Mouse (Mus musculus): ENCODE data around the gene Gcn1l1. TPM values are rescaled to one million over a fixed set of nuclear protein-coding genes. Genes with fewer than 3 reads are reported as not detected.
"Not testable (repeated sequence)": the region's sequence is repeated elsewhere in the genome, so short reads cannot be mapped to it uniquely, and the experiment has no call there.

Gcn1l1 gene
- polyA plus RNA-seq, 1 experiment from 2014 or later: 43.1 TPM

DNA sequence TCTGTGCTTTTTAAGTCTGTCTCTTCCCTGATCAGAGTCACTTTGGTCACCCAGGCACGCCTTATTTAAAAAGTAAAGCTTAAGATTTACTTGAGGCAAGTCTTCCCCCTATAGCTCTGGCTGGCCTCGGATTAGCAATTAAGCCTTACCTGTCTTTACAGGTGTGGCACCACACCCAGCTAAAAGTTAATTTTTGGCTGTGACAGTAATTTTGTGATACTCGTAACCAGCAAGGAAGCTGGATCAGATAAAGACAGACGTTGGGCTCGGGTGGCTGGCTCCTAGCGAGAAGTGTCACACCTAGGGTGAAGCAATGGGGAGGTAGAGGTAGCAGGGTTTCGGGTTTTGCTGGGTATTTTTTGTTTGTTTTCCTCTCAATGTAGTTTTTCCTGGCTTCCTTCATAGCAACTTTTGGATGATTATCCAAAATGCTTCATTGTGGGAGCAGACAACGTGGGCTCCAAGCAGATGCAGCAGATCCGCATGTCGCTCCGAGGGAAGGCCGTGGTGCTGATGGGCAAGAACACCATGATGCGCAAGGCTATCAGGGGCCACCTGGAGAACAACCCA lies 4.6 kb upstream of the Gcn1l1 start:
- no peak overlapping the region for H3K27ac ChIP-seq (ENCODE audit: poor library complexity, severe bottlenecking)
- 34% methylated on average over 13 of the region's 13 CpGs for WGBS

GRCm38 (mm10) chr5:115563771-115564585 lies 1.1 kb upstream of the Gcn1l1 start:
- Histone ChIP-seq H3K9ac (no peak overlapping the region), H3K4me3 (no peak overlapping the region), H3K4me2 (peak overlapping the region; percentile 77), H3K27me3 (replicated peaks) (no peaks in the 10 kb centered on the region), H3K36me3 (peaks cover 43% of the 10 kb centered on the region), H3K9me3 (replicated peaks) (no peaks in the 10 kb centered on the region), H3K4me1 (replicated peaks) (peaks cover 60% of the 10 kb centered on the region), H3K27ac (ENCODE audit: poor library complexity, severe bottlenecking) (no peak overlapping the region)
- WGBS: 41% methylated on average over 5 of the region's 5 CpGs
- ATAC-seq (ENCODE audit: insufficient number of reproducible peaks, low FRiP score): no peak

More for the DNA sequence above, 4.6 kb upstream of the Gcn1l1 start:
- Histone ChIP-seq H3K9me3 (replicated peaks) (no peaks in the 10 kb centered on the region), H3K36me3 (peaks cover 39% of the 10 kb centered on the region), H3K4me2 (peak overlapping the region; percentile 88), H3K27me3 (replicated peaks) (no peaks in the 10 kb centered on the region), H3K4me3 (peak overlapping the region; percentile 91), H3K4me1 (replicated peaks) (peaks cover 38% of the 10 kb centered on the region), H3K9ac (peak overlapping the region; percentile 99)
- ATAC-seq (ENCODE audit: insufficient number of reproducible peaks, low FRiP score): no peak

DNA sequence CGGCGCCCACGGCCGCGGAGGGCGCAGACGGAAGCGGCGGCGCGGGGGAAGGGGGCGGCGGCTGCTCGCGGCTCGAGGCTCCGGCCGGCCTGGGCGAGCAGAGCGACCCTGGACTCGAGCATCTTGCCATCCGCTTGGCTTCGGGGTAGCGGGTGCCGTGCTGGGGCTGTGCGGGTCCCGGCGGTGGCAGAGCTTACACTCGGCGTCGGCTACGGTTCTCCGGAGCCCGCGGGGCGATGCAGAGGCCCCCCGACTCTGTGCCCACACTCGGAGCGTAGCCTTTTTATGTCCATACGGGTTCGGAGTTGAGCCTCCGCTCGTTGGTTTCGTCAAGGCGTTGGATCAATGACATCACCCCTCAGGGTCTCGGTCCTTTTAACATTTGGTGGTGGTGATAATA lies 349 bp downstream of the Gcn1l1 start:
- Histone ChIP-seq H3K9me3 (replicated peaks) (no peaks in the 10 kb centered on the region), H3K4me1 (replicated peaks) (peaks cover 67% of the 10 kb centered on the region), H3K27me3 (replicated peaks) (no peaks in the 10 kb centered on the region), H3K4me2 (peak overlapping the region; percentile 77), H3K9ac (peak overlapping the region; percentile 97), H3K27ac (ENCODE audit: poor library complexity, severe bottlenecking) (peak overlapping the region; percentile 61), H3K4me3 (peak overlapping the region; percentile 87), H3K36me3 (peaks cover 42% of the 10 kb centered on the region)
- WGBS: 0% methylated on average over 37 of the region's 46 CpGs
- ATAC-seq (ENCODE audit: insufficient number of reproducible peaks, low FRiP score): peak; percentile 28; the same call in 1 of the 2 replicates

DNA sequence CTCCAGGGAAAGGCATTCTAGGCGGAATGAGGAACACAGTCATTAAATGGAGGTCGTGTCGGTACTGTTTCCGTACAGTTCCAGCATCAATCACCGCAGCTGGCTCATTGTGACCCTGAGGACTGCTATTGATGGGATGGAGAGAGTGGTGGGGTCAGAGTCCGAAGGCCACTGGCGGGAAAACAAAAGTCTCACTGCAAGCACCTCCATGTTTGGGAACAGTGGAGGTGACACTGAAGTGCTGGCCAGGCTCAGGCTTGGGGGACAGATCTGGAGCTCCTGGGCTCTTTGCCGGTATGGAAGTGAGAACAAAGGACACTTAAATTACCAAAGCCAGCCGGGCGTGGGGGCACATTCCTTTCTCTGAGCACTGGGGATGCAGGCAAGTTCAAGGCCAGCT lies 3.6 kb downstream of the Gcn1l1 start:
- Histone ChIP-seq H3K4me3 (no peak overlapping the region), H3K4me1 (replicated peaks) (peaks cover 65% of the 10 kb centered on the region), H3K9me3 (replicated peaks) (no peaks in the 10 kb centered on the region), H3K9ac (peak overlapping the region; percentile 26; the same call in 1 of the 2 replicates), H3K27ac (ENCODE audit: poor library complexity, severe bottlenecking) (peak overlapping the region; percentile 34; the same call in 1 of the 2 replicates), H3K36me3 (peaks cover 32% of the 10 kb centered on the region), H3K4me2 (no peak overlapping the region), H3K27me3 (replicated peaks) (no peaks in the 10 kb centered on the region)
- WGBS: 57% methylated on average over 10 of the region's 10 CpGs
- ATAC-seq (ENCODE audit: insufficient number of reproducible peaks, low FRiP score): no peak

GRCm38 (mm10) chr5:115569308-115569707 lies 4.3 kb downstream of the Gcn1l1 start:
- ATAC-seq (ENCODE audit: insufficient number of reproducible peaks, low FRiP score): no peak
- Histone ChIP-seq H3K36me3 (peaks cover 33% of the 10 kb centered on the region), H3K4me1 (replicated peaks) (peaks cover 65% of the 10 kb centered on the region), H3K9me3 (replicated peaks) (no peaks in the 10 kb centered on the region), H3K4me2 (no peak overlapping the region), H3K27me3 (replicated peaks) (no peaks in the 10 kb centered on the region), H3K9ac (no peak overlapping the region), H3K27ac (ENCODE audit: poor library complexity, severe bottlenecking) (peak overlapping the region; percentile 34; the same call in 1 of the 2 replicates), H3K4me3 (no peak overlapping the region)
- 56% methylated on average over 11 of the region's 11 CpGs for WGBS

DNA sequence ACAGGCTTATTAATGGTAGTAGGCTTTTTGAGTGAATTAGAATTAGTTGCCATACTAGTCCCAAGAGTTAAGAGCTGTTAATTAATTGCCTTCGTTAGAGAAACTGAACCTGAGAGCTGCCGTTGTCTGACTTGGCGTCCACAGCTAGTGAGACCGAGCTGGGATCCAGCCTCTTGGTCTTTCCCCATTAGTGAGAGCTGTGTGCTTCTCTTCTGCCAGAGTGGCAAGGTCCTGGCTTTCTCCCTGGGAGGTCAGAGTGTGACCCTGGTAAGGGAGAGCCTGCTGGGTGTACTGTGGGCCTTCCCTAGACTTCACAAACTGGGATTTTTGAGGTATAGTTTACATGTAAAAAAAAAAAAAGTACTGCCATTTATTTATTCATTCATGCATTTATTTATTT lies 4.7 kb downstream of the Gcn1l1 start:
- ATAC-seq (ENCODE audit: insufficient number of reproducible peaks, low FRiP score): no peak
- Histone ChIP-seq H3K4me2 (no peak overlapping the region), H3K4me3 (no peak overlapping the region), H3K36me3 (peaks cover 37% of the 10 kb centered on the region), H3K27ac (ENCODE audit: poor library complexity, severe bottlenecking) (no peak overlapping the region), H3K9me3 (replicated peaks) (no peaks in the 10 kb centered on the region), H3K4me1 (replicated peaks) (peaks cover 62% of the 10 kb centered on the region), H3K27me3 (replicated peaks) (no peaks in the 10 kb centered on the region), H3K9ac (no peak overlapping the region)
- 86% methylated on average over 4 of the region's 4 CpGs for WGBS

GRCm38 (mm10) chr5:115571086-115571485 lies 6.0 kb downstream of the Gcn1l1 start:
- 85% methylated on average over 7 of the region's 7 CpGs for WGBS
- no peak for ATAC-seq (ENCODE audit: insufficient number of reproducible peaks, low FRiP score)
- H3K4me3 ChIP-seq: no peak overlapping the region
- H3K4me1 ChIP-seq (replicated peaks): peaks cover 59% of the 10 kb centered on the region
- no peak overlapping the region for H3K4me2 ChIP-seq
- no peaks in the 10 kb centered on the region for H3K27me3 ChIP-seq (replicated peaks)
- H3K9me3 ChIP-seq (replicated peaks): no peaks in the 10 kb centered on the region
- H3K36me3 ChIP-seq: peaks cover 51% of the 10 kb centered on the region
- H3K27ac ChIP-seq (ENCODE audit: poor library complexity, severe bottlenecking): 0 out of 2 replicates have a peak overlapping the region, but pooled peaks have one; percentile 32
- H3K9ac ChIP-seq: no peak overlapping the region

GRCm38 (mm10) chr5:115572679-115573535 lies 7.9 kb downstream of the Gcn1l1 start:
- peaks cover 63% of the 10 kb centered on the region for H3K36me3 ChIP-seq
- no peak overlapping the region; the same call in 1 of the 2 replicates for H3K4me2 ChIP-seq
- ATAC-seq (ENCODE audit: insufficient number of reproducible peaks, low FRiP score): peak; percentile 78
- no peaks in the 10 kb centered on the region for H3K27me3 ChIP-seq (replicated peaks)
- H3K9ac ChIP-seq: 0 out of 2 replicates have a peak overlapping the region, but pooled peaks have one; percentile 38
- H3K27ac ChIP-seq (ENCODE audit: poor library complexity, severe bottlenecking): peak overlapping the region; percentile 89
- WGBS: 45% methylated on average over 17 of the region's 17 CpGs
- H3K4me3 ChIP-seq: no peak overlapping the region
- peaks cover 47% of the 10 kb centered on the region for H3K4me1 ChIP-seq (replicated peaks)
- H3K9me3 ChIP-seq (replicated peaks): no peaks in the 10 kb centered on the region

DNA sequence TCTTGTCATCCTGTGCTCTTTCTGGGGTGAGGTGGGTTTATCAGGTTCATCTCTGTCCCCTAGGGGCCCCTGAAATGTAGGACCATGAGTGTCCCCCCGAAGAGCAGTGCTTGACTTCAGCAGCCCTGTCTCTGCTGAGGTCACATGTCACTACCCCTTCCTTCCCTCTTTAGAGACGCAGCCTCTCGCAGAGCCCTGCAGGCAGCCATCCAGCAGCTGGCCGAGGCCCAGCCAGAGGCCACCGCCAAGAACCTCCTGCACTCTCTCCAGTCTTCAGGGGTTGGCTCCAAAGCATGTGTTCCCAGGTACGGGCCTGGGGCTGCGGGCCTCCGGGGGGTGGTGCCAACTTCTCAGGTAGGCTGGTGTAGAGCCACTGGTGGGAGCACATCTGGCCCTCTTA lies 9.9 kb downstream of the Gcn1l1 start:
- Histone ChIP-seq H3K4me2 (no peak overlapping the region), H3K27ac (ENCODE audit: poor library complexity, severe bottlenecking) (no peak overlapping the region), H3K27me3 (replicated peaks) (no peaks in the 10 kb centered on the region), H3K4me1 (replicated peaks) (peaks cover 29% of the 10 kb centered on the region), H3K9me3 (replicated peaks) (no peaks in the 10 kb centered on the region), H3K36me3 (peaks cover 84% of the 10 kb centered on the region), H3K9ac (no peak overlapping the region), H3K4me3 (no peak overlapping the region)
- WGBS: 81% methylated on average over 8 of the region's 8 CpGs
- no peak for ATAC-seq (ENCODE audit: insufficient number of reproducible peaks, low FRiP score)

GRCm38 (mm10) chr5:115577686-115578085 lies 12.6 kb downstream of the Gcn1l1 start:
- not testable (repeated sequence) for H3K4me2 ChIP-seq; H3K9ac ChIP-seq; H3K27me3 ChIP-seq (replicated peaks); H3K4me3 ChIP-seq; ATAC-seq (ENCODE audit: insufficient number of reproducible peaks, low FRiP score); H3K27ac ChIP-seq (ENCODE audit: poor library complexity, severe bottlenecking); H3K9me3 ChIP-seq (replicated peaks)
- Histone ChIP-seq H3K4me1 (replicated peaks) (peaks cover 18% of the 10 kb centered on the region), H3K36me3 (peaks cover 94% of the 10 kb centered on the region)
- WGBS: 91% methylated on average over 4 of the region's 4 CpGs

GRCm38 (mm10) chr5:115578922-115579321 lies 13.9 kb downstream of the Gcn1l1 start:
- Histone ChIP-seq H3K36me3 (peaks cover 98% of the 10 kb centered on the region), H3K4me3 (no peak overlapping the region), H3K27ac (ENCODE audit: poor library complexity, severe bottlenecking) (no peak overlapping the region), H3K4me1 (replicated peaks) (peaks cover 7% of the 10 kb centered on the region), H3K27me3 (replicated peaks) (no peaks in the 10 kb centered on the region), H3K9ac (no peak overlapping the region), H3K4me2 (no peak overlapping the region), H3K9me3 (replicated peaks) (peaks cover 14% of the 10 kb centered on the region)
- 94% methylated on average over 14 of the region's 14 CpGs for WGBS
- no peak for ATAC-seq (ENCODE audit: insufficient number of reproducible peaks, low FRiP score)
